Mouse (Mus musculus) thymus, adult 2 months (tissue): Measurements from ENCODE around the gene Megf8.

ENCODE experiments used
- CTCF ChIP-seq: fragments of 200-500 bp; IDR thresholded peaks from 2 replicates; pipeline ENCODE4 v1.5.1; 2012; ENCODE audit warnings: mild to moderate bottlenecking, control low read depth, low read length, moderate library complexity, borderline replicate concordance; ENCODE audit not compliant: control insufficient read depth, poor library complexity, insufficient read depth; ENCODE audit errors: extremely low read depth
- POLR2A ChIP-seq: fragments of 200-500 bp; IDR thresholded peaks from 2 replicates; pipeline ENCODE4 v1.6.1; 2012; ENCODE audit warnings: mild to moderate bottlenecking, low read length, control low read depth, moderate library complexity; ENCODE audit not compliant: control insufficient read depth, poor library complexity, insufficient read depth; ENCODE audit errors: extremely low read depth

DNA sequence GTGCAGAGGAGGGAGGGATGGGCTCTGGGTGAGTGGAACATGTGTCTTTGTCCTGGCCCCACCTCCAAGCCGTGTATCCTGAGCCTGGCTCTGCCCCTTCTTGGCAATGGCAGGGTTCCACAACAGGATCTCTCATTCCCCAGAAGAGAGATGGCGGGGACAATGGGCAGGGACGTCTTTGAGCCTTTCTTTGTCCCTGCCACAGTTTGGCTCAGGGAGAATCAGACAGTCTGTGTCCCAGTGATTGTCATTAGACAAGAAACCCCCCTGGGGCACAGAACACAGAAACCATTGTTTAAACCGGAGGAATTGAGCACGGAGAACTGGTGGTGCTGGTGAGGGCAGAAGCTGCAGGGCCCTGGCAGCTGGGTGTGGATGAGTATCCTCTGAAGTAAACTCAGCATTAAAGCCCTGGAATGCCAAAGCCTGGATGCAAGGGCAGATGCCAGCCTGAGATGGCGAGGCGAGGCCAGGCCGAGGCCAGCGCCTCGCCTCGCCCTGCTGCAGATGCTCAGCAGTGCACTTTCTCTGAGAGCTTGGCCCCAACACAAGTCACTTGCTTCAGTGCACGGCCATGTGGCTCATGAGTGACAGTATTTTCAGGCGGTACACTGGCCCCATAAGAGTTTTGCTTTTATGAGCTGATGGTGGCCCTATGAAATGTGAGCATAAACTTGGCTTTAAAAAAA lies 49.1 kb downstream of the Megf8 start:
- TF ChIP-seq CTCF (no peak), POLR2A (no peak)
